Mouse (Mus musculus) erythroblast, embryonic 14.5 days (primary cell): Measurements from ENCODE around the gene Olfr818. TPM values are rescaled to one million over a fixed set of nuclear protein-coding genes. Genes with fewer than 3 reads are reported as not detected.
"Not testable (repeated sequence)": the region's sequence is repeated elsewhere in the genome, so short reads cannot be mapped to it uniquely, and the experiment has no call there.

Experiments used
- H3K27me3 ChIP-seq: 2 replicates; pipeline ENCODE4 v1.6.1; 2012; ENCODE audit warnings: inconsistent platforms; ENCODE audit not compliant: control insufficient read depth
- H3K36me3 ChIP-seq: 2 replicates; pipeline ENCODE4 v1.6.1; 2012; ENCODE audit warnings: mild to moderate bottlenecking, inconsistent platforms; ENCODE audit not compliant: control insufficient read depth
- H3K4me1 ChIP-seq: 2 replicates; pipeline ENCODE4 v1.6.1; 2012; ENCODE audit warnings: inconsistent platforms; ENCODE audit not compliant: control insufficient read depth
- H3K4me3 ChIP-seq: replicated peaks from 2 replicates; pipeline ENCODE3; 2012; ENCODE audit warnings: moderate library complexity, mild to moderate bottlenecking, inconsistent platforms
- H3K9me3 ChIP-seq: 2 replicates; pipeline ENCODE4 v1.6.1; 2012; ENCODE audit warnings: low read length, inconsistent platforms, mixed read lengths; ENCODE audit not compliant: control insufficient read depth
- GATA1 ChIP-seq: IDR thresholded peaks from 2 replicates; pipeline ENCODE4 v1.6.1; 2012; ENCODE audit warnings: low read length, inconsistent platforms, mixed read lengths
- TAL1 ChIP-seq: IDR thresholded peaks from 3 replicates; pipeline ENCODE4 v1.6.1; 2012; ENCODE audit warnings: low read length, inconsistent platforms, mixed read lengths
- polyA plus RNA-seq: library from polyadenylated mRNA; stranded (reverse); fragments of >175 nt; gene quantifications from 2 replicates; pipeline ENCODE4 v1.2.3, GENCODE M21; 2012

Olfr818 gene
- polyA plus RNA-seq, result not detected in 2 replicates

GRCm38 (mm10) chr10:129949000-129949399 lies at the start of gene Olfr818:
TSS of gene Olfr818 (minus strand) at chr10:129949100.
- Histone ChIP-seq H3K27me3 (no peaks in the 10 kb centered on the region), H3K9me3 (peaks cover 2% of the 10 kb centered on the region; the same call in 1 of the 2 replicates), H3K36me3 (no peaks in the 10 kb centered on the region), H3K4me1 (no peaks in the 10 kb centered on the region), H3K4me3 (no peak within 1 kb of the TSS)
- no peak for TF ChIP-seq GATA1
- no peak for TF ChIP-seq TAL1

GRCm38 (mm10) chr10:129984962-129985361 lies 36.1 kb upstream of the Olfr818 start, which contains the start of gene Gm10310:
TSS of gene Gm10310 (minus strand) at chr10:129985062.
- H3K27me3 ChIP-seq, H3K36me3 ChIP-seq, H3K4me3 ChIP-seq, H3K9me3 ChIP-seq, H3K4me1 ChIP-seq: not testable (repeated sequence)

GRCm38 (mm10) chr10:129981867-129982266 lies 33.0 kb upstream of the Olfr818 start:
- not testable (repeated sequence) for H3K4me1 ChIP-seq, H3K27me3 ChIP-seq, H3K4me3 ChIP-seq, H3K9me3 ChIP-seq, H3K36me3 ChIP-seq

GRCm38 (mm10) chr10:129976040-129976439 lies 27.1 kb upstream of the Olfr818 start, which contains the start of gene Olfr247:
TSS of gene Olfr247 (minus strand) at chr10:129976140.
- H3K9me3 ChIP-seq, H3K36me3 ChIP-seq, H3K4me1 ChIP-seq, H3K27me3 ChIP-seq, H3K4me3 ChIP-seq: not testable (repeated sequence)

GRCm38 (mm10) chr10:129972994-129973393 lies 24.1 kb upstream of the Olfr818 start:
- H3K36me3 ChIP-seq, H3K27me3 ChIP-seq, H3K4me1 ChIP-seq, H3K4me3 ChIP-seq, H3K9me3 ChIP-seq: not testable (repeated sequence)

- not testable (repeated sequence) for H3K27me3 ChIP-seq, H3K4me1 ChIP-seq, H3K9me3 ChIP-seq, H3K4me3 ChIP-seq, H3K36me3 ChIP-seq
Measured at GRCm38 (mm10) chr10:129967166-129967565, 18.3 kb upstream of the Olfr818 start, which contains the start of gene Olfr819. TSS of gene Olfr819 (minus strand) at chr10:129967266.

- not testable (repeated sequence) for H3K36me3 ChIP-seq, H3K27me3 ChIP-seq, H3K4me1 ChIP-seq, H3K9me3 ChIP-seq, H3K4me3 ChIP-seq
Measured at GRCm38 (mm10) chr10:129966232-129966631, 17.3 kb upstream of the Olfr818 start.

GRCm38 (mm10) chr10:129915497-129915896 lies 33.4 kb downstream of the Olfr818 start, which contains the start of gene Olfr816:
TSS of gene Olfr816 (minus strand) at chr10:129915597.
- Histone ChIP-seq H3K4me1 (no peaks in the 10 kb centered on the region), H3K9me3 (no peaks in the 10 kb centered on the region), H3K27me3 (no peaks in the 10 kb centered on the region), H3K4me3 (no peak within 1 kb of the TSS), H3K36me3 (no peaks in the 10 kb centered on the region)
- no peak for TF ChIP-seq GATA1
- no peak for TF ChIP-seq TAL1

- not testable (repeated sequence) for H3K4me3 ChIP-seq, H3K36me3 ChIP-seq, H3K9me3 ChIP-seq, H3K4me1 ChIP-seq, H3K27me3 ChIP-seq
Measured at GRCm38 (mm10) chr10:129905767-129906166, 43.1 kb downstream of the Olfr818 start, which contains the start of gene Olfr815. TSS of gene Olfr815 (minus strand) at chr10:129905867.

Other genes with a start within 250 kb of the Olfr818 start
- not detected in 2 replicates for gene Olfr804, start 245.9 kb downstream of the Olfr818 start, polyA plus RNA-seq
- gene Olfr805, start 219.7 kb downstream of the Olfr818 start, polyA plus RNA-seq, result not detected in 2 replicates
- gene Olfr806, start 207.2 kb downstream of the Olfr818 start, polyA plus RNA-seq, result not detected in 2 replicates
- gene Olfr807, start 191.3 kb downstream of the Olfr818 start, polyA plus RNA-seq, result not detected in 2 replicates
- gene Olfr808, start 183.6 kb downstream of the Olfr818 start, polyA plus RNA-seq, result not detected in 2 replicates
- not detected in 2 replicates for gene Olfr809, start 174.5 kb downstream of the Olfr818 start, polyA plus RNA-seq
- not detected in 2 replicates for gene Olfr810, start 154.2 kb downstream of the Olfr818 start, polyA plus RNA-seq
- gene Olfr811, start 144.7 kb downstream of the Olfr818 start, polyA plus RNA-seq, result not detected in 2 replicates
- not detected in 2 replicates for gene Olfr812, start 103.0 kb downstream of the Olfr818 start, polyA plus RNA-seq
- gene Olfr813, start 93.7 kb downstream of the Olfr818 start, polyA plus RNA-seq, result not detected in 2 replicates
- not detected in 2 replicates for gene Olfr814, start 69.2 kb downstream of the Olfr818 start, polyA plus RNA-seq
- gene Olfr815, start 43.2 kb downstream of the Olfr818 start, polyA plus RNA-seq, result not detected in 2 replicates
- not detected in 2 replicates for gene Olfr816, start 33.5 kb downstream of the Olfr818 start, polyA plus RNA-seq
- gene Olfr819, start 18.2 kb upstream of the Olfr818 start, polyA plus RNA-seq, result not detected in 2 replicates
- gene Olfr247, start 27.0 kb upstream of the Olfr818 start, polyA plus RNA-seq, result 0.02 TPM in 1 of 2 replicates, not detected in the other
- gene Gm10310, start 36.0 kb upstream of the Olfr818 start, polyA plus RNA-seq, result not detected in 2 replicates
- 0.01 TPM in 1 of 2 replicates, not detected in the other for gene Olfr820, start 63.5 kb upstream of the Olfr818 start, polyA plus RNA-seq
- not detected in 2 replicates for gene Olfr821, start 81.2 kb upstream of the Olfr818 start, polyA plus RNA-seq
- gene Olfr822, start 122.1 kb upstream of the Olfr818 start, polyA plus RNA-seq, result not detected in 2 replicates
- gene Olfr823, start 166.3 kb upstream of the Olfr818 start, polyA plus RNA-seq, result not detected in 2 replicates
- 0.01 TPM in 1 of 2 replicates, not detected in the other for gene Olfr824, start 180.9 kb upstream of the Olfr818 start, polyA plus RNA-seq
- not detected in 2 replicates for gene Olfr825, start 217.7 kb upstream of the Olfr818 start, polyA plus RNA-seq
- gene Olfr826, start 235.1 kb upstream of the Olfr818 start, polyA plus RNA-seq, result not detected in 2 replicates